Mouse (Mus musculus) adrenal gland, postnatal 14 days (tissue): Measurements from ENCODE around the gene Slc29a1. TPM values are rescaled to one million over a fixed set of nuclear protein-coding genes. Genes with fewer than 3 reads are reported as not detected.

Source experiments
- DNase-seq: peaks from one replicate; pipeline ENCODE4 v3.0.0; 2021; ENCODE audit warnings: mixed read lengths
- total RNA-seq: library from RNA; stranded (reverse); gene quantifications from 2 replicates; pipeline ENCODE4 v1.2.3, GENCODE M21; 2021

The Slc29a1 gene
- total RNA-seq, 1 experiment from 2014 or later: 140 TPM

GRCm38 (mm10) chr17:45569999-45570398, 29.4 kb downstream of the Slc29a1 start:
- no peak for DNase-seq

GRCm38 (mm10) chr17:45568990-45569389, 30.4 kb downstream of the Slc29a1 start:
- no peak for DNase-seq

GRCm38 (mm10) chr17:45567162-45567601, 32.2 kb downstream of the Slc29a1 start:
- DNase-seq: peak; percentile 70

DNA sequence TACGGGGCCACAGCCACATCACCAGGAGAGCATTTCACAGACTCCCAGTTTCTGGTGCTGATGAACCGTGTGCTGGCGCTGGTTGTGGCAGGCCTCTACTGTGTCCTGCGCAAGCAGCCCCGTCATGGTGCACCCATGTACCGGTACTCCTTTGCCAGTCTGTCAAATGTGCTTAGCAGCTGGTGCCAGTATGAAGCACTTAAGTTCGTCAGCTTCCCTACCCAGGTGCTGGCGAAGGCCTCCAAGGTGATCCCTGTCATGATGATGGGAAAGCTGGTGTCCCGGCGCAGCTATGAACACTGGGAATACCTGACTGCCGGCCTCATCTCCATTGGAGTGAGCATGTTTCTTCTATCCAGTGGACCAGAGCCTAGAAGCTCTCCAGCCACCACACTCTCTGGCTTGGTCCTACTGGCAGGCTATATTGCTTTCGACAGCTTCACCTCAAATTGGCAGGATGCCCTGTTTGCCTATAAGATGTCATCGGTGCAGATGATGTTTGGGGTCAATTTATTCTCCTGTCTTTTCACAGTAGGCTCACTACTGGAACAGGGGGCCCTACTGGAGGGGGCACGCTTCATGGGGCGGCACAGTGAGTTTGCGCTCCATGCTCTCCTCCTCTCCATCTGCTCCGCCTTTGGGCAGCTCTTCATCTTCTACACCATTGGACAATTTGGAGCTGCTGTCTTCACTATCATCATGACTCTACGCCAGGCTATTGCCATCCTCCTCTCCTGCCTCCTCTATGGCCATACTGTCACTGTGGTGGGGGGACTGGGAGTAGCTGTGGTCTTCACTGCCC, 32.8 kb downstream of the Slc29a1 start:
- DNase-seq: no peak

DNA sequence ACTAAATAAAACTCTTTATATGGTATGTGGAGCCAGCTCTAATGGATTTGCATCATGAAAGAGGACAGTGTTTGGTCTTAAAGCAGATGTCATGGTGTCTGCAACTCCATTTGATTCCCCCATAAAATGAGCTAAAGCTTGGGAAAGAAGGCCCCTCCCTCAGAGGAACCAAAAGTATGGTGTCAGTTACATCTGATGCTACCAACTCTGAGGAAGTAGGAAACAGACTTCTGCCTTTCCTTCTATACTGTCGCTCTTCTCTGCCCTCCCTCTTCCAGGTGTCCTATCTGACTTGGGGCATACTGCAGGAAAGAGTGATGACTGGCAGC, 33.4 kb downstream of the Slc29a1 start:
- no peak for DNase-seq

- no peak for DNase-seq
Measured at GRCm38 (mm10) chr17:45565103-45565502, 34.3 kb downstream of the Slc29a1 start.

DNA sequence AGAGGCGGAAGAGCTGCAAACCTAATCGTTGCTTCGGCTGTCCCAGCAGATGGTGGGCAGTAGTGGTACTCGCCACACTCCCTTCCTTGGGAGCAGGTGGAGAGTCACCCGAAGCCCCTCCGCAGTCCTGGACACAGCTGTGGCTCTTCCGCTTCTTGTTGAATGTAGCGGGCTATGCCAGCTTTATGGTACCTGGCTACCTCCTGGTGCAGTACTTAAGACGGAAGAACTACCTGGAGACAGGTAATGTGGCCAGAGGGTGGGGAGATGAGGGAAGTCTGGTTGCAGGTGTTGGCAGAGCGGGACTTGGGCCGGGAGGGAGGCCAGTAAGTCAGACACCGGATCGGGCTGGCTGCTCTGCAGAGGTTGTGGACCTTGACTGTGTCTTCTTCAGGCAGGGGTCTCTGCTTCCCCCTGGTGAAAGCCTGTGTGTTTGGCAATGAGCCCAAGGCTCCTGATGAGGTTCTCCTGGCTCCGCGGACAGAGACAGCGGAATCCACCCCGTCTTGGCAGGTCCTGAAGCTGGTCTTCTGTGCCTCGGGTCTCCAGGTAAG, 34.8 kb downstream of the Slc29a1 start:
- peak; percentile 57 for DNase-seq

DNA sequence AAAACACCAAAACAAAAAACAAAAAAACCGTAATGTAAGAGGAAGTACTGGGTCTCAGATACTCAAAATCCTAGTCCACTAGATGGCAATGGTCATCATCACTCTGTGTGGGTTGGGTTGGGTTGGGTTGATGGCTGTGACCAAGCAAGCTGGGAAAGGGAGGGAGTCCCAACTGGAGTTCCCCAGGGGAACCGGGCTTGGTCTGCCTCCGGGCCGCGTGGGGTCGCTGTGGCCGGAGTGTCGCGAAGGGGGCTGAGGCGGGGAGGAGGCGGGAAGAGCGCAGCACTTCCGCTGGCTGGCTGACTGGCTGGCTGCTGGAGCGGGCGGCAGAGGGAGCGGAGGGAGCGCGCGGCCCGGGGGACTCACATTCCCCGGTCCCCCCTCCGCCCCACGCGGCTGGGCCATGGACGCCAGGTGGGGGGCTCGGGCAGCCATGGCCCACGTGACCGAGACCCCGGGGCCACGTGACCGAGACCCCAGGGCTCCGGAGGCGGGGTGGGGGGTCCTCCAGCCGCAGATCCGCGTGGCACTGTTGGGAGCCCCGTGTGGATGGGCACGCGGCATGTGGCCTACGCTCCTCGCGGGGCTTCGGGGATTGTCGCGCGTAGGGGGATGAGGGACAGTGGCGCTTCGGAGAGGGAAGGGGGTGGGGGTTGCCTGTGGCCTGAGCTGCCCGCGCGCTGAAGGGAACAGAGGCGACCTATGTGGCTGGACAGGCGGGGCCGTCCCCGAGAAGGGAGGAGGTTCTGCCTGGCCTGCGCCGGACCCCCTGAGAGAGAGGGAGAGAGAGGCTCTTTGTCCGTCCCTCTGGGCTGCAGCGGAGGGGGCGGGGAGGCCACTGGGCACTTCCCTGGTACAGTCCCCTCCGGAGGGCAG, 35.5 kb downstream of the Slc29a1 start, which contains the start of gene Slc35b2:
Gene Slc35b2, plus strand, starts transcription at position 220 of the 876 bp plus-strand sequence.
- peak; percentile 99 for DNase-seq

- no peak for DNase-seq
Measured at GRCm38 (mm10) chr17:45563216-45563615, 36.2 kb downstream of the Slc29a1 start.

GRCm38 (mm10) chr17:45559732-45560525, 39.5 kb downstream of the Slc29a1 start:
- DNase-seq: no peak

GRCm38 (mm10) chr17:45557998-45558862, 41.2 kb downstream of the Slc29a1 start:
- DNase-seq: no peak

- DNase-seq: no peak
Measured at GRCm38 (mm10) chr17:45557246-45557824, 42.1 kb downstream of the Slc29a1 start.

DNA sequence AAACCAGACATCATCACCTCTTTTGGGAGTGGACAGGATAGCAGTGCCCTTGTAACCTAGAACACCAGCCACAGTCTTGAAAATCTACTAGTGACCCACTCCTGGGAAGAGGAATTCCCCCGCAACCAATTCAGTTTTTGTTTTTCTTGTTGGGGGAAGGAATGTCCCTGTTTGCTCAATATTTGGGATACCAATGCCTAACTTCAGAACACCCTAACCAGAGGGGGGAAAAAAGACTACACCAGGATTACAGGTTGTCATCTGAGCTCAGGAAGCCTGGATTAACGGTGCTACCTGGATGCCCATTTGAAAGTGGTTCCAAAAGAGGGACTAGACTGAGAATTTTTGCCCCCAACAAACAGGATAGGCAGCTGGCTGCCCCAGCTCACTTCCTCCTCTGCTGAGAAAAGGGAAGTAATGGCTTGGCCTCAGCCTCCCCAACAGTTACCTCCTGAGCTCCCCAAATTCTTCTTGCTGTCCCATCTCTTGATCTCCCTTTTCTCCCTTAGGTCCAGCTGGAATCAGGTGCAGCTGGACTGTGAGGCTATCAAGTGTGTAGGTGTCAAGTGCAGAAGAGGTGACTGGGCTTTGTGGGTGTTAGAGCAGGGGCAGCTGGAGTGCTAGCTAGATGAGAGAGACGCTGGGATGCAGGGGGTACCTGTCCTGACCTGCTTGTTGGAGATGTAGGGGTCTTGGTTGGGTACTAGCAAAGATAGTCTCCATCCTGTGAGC, 42.7 kb downstream of the Slc29a1 start:
- no peak for DNase-seq

DNA sequence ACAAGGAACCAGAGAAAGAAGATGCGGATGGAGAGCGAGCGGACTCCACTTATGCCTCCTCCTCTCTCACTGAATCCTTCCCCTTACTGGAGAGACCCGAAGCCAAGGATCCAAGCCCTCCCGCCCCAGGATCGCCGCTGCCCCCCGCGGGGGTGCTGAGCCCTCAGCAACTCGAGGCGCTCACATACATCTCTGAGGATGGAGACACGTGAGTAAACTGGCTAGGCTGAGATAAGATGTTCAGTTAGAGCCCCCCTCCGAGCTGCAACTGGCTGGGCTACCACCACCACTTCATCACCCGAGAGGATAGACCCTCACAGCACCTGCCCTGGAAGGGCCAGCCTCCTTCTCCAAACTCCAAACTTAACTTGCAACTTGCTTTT, 43.3 kb downstream of the Slc29a1 start:
- no peak for DNase-seq

DNA sequence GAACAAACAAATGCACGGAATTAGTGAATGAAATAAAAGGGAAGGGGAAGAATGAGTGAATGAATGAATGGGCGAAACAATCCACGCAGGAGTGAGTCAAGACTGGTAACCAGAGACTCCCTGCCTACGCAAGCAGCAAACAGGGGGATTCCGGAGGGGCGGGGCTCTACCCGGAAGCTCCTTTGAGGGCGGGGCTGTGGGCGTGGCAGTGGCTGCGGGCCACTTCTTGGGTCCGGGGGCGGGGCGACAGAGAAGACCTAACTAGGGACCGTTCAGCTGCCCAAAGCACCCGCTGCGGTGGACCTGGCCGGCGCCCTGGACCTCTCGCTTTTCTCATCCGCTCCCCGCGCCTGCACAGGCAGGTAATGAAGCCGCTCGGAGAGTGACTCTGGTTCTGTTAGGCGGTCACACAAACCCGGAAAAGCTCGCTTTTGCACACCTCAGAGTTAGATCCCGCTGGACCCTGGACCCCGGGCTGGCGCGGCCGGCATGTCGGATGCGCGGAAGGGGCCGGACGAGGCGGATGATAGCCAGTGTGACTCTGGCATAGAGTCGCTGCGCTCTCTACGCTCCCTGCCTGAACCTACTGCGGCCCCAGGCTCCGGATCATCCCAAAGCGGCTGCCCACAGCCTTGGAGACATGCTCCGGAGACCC, 43.8 kb downstream of the Slc29a1 start, which contains the start of gene Nfkbie:
Gene Nfkbie, plus strand, starts transcription at position 252 of the 655 bp plus-strand sequence.
- DNase-seq: peak; percentile 98

- DNase-seq: no peak
Measured at GRCm38 (mm10) chr17:45554420-45554819, 45.0 kb downstream of the Slc29a1 start.

DNA sequence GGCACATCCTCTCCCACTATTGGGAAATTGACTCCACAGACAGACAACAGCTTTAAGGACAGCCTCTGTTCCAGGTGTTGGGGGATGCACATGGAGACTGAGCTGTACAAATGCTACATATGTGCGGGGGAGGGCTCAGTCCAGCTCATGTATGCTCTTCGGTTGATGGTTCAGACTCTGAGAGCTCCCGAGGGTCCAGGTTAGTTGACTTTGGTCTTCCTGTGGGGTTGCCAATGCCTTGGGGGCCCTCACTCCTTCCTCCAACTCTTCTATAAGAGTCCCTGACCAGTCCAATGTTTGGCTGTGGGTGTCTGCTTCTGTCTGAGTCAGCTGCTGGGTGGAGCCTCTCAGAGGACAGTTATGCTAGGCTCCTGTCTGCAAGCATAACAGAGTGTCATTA, 46.3 kb downstream of the Slc29a1 start:
- DNase-seq: no peak

DNA sequence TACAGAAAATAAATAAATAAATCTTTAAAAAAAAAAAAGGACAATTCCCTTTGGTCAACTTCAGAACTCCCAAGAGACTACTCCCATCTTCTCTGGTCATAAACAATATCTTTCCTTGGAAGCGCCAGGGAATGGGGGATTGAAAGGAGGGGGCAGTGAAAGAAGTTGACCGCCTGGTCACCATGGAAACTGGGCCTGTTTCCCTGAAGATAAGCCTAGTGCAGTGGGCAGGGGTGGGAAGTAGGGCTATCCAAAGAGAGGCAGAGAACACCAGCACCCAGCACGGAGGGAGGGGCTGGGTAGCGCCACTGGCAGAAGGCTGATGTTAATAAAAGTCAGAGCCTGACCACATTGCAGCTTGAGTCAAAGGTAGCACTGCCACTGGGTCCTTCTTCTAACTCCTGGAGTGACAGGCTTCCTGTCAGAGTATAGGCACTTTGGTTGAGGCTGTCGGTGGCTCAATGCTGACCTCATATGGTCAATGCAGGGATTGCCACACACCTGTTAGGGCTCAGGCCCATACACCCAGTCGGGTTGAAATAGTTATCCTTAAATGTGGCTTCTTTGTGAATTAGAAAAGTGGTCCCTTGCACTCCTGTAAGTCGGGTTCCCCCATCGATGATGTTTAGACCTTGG, 47.5 kb downstream of the Slc29a1 start:
- DNase-seq: peak; percentile 84
